Mouse (Mus musculus): ENCODE results near the gene Eml1.

GRCm38 (mm10) chr12:108371429-108371765, 640 bp downstream of the Eml1 start:
- TF ChIP-seq GATA1 (IDR thresholded peaks at IDR 0.05; ENCODE audit: low read length) (no peak), TAL1 (IDR thresholded peaks at IDR 0.05; ENCODE audit: low read length) (no peak)

Data from erythroblast, embryonic 14.5 days (primary cell).